Mouse (Mus musculus) olfactory bulb, adult 2 months (tissue): ENCODE data around the gene Clec2d. TPM values are rescaled to one million over a fixed set of nuclear protein-coding genes. Genes with fewer than 3 reads are reported as not detected.
A peak's percentile ranks its signal among the peaks of the same experiment; 100 is the strongest.

Experiments used
- H3K27ac ChIP-seq: fragments of 200-500 bp; 2 replicates; pipeline ENCODE4 v1.5.1; 2012; ENCODE audit warnings: low read depth, low read length; ENCODE audit not compliant: insufficient read depth
- H3K4me1 ChIP-seq: fragments of 200-500 bp; 2 replicates; pipeline ENCODE4 v1.6.1; 2012; ENCODE audit warnings: low read length; ENCODE audit not compliant: control insufficient read depth, insufficient read depth
- H3K4me3 ChIP-seq: fragments of 200-500 bp; 2 replicates; pipeline ENCODE4 v1.5.1; 2012; ENCODE audit warnings: mild to moderate bottlenecking, low read depth, low read length, moderate library complexity; ENCODE audit not compliant: insufficient read depth
- CTCF ChIP-seq: fragments of 200-500 bp; IDR thresholded peaks from 2 replicates; pipeline ENCODE4 v1.5.1; 2012; ENCODE audit warnings: low read depth, mild to moderate bottlenecking, low read length, moderate library complexity; ENCODE audit not compliant: insufficient read depth
- POLR2A ChIP-seq: fragments of 200-500 bp; IDR thresholded peaks from 2 replicates; pipeline ENCODE4 v1.6.1; 2012; ENCODE audit warnings: mild to moderate bottlenecking, low read depth, low read length, moderate library complexity; ENCODE audit not compliant: insufficient read depth
- WGBS: fragments of 180-500 bp; shearing (Covaris S2); methylation state at CpG from one replicate; pipeline ENCODE4 v1.1.7; 2018; 5-methylcytosine and 5-hydroxymethylcytosine counted together
- polyA plus RNA-seq: library from polyadenylated mRNA; stranded (reverse); fragments of >200 nt; gene quantifications from 2 replicates; pipeline ENCODE4 v1.2.4, GENCODE M21; 2012; ENCODE audit warnings: low replicate concordance; ENCODE audit not compliant: missing spikeins, insufficient read depth, insufficient read length

Clec2d gene
- polyA plus RNA-seq, 1 experiment: not detected

DNA sequence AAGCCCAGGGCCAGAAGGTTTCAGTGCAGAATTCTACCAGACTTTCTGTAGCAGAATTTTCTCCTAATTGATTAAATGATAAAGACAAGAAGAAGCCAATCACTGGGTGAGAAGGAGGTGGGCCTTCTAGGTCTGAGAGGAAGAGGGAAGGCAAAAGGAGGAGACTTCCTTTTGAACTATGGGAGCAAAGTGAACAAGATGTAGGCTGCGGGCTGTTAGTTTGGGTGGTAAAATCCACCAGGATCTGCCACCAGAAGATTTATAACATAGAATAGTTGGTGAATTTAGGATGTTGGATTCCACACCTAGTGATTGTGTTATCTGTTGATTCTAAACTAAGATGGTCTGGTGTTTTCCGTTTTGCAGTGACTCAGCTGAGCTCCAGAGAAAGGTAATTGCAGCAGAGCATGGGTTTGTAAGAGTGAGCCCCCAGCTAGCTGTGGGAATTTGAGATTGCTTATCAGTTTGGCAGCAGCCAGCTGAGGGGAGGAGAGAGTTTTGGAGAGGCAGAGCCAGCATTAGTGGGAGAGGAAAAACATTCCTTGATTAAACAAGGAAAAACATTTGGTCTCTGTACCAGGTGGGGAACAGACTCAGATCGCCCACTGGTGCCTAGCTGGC lies 39.6 kb downstream of the Clec2d start:
- WGBS: 86% methylated on average over 3 of the region's 3 CpGs
- H3K4me3 ChIP-seq: no peak overlapping the region
- no peak for TF ChIP-seq CTCF
- TF ChIP-seq POLR2A: no peak

DNA sequence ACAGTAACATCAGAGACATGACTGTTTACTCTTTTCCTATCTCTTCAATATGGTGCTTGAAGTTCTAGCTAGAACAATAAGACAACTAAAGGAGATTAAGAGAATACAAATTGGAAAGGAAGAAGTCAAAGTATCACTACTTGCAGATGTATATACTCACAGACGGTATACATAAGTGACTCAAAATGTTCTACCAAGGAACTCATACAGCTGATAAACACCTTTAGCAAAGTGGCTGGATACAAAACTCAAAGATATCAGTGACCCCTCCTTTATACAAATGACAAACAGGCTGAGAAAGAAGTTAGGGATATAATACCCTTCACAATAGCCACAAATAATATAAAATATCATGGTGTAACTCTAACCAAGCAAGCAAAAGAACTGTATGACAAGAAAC lies 40.6 kb downstream of the Clec2d start:
- H3K4me1 ChIP-seq: no peaks in the 10 kb centered on the region
- H3K4me3 ChIP-seq: no peak overlapping the region
- TF ChIP-seq CTCF (no peak), POLR2A (no peak)
- 100% methylated on average over 1 of the region's 1 CpGs for WGBS
- H3K27ac ChIP-seq: no peak overlapping the region

More for the DNA sequence above, 39.6 kb downstream of the Clec2d start:
- Histone ChIP-seq H3K27ac (no peak overlapping the region), H3K4me1 (no peaks in the 10 kb centered on the region)

DNA sequence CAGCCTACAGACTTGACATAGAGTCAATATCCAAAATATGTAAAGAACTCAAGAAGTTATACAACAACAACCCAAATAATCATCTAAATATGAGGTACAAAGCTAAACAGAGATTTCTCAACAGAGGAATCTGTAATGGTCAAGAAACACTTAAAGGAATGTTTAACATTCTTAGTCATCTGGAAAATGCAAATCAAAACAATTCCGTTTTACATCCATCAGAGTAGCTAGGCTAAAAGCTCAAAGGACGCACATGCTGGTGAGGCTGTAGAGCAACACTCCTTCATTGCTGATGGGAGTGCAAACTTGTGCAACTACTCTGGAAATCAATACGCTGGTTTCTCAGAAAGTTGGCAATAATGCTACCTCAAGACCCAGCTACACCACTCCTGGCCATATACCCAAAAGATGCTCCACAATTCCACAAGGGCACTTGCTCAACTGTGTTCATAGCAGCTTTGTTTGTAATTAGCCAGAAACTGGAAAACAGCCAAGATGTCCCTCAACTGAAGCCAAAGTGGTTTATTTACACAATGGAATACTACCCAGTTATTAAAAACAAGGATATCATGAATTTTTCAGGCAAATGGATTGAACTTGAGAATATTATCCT lies 41.9 kb downstream of the Clec2d start:
- TF ChIP-seq POLR2A: no peak
- H3K4me3 ChIP-seq: no peak overlapping the region
- WGBS: 78% methylated on average over 3 of the region's 3 CpGs
- H3K27ac ChIP-seq: no peak overlapping the region
- no peaks in the 10 kb centered on the region for H3K4me1 ChIP-seq

DNA sequence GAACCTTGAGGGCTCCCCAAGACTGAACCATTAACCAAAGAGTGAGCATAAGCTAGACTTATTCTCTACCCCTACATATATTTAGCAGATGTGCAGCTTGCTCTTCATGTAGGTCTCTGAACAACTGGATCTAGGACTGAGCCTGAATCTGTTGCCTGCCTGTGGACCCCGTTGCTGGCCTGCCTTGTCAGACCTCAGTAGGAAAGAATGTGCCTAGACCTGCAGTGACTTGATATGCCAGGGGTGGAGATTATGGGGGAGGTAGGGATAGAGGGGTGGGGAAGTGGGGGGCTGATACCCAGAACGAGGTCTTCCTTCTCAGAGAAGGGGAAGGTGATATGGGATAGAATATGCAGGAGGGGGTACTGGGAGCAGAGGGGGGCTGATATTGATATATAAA lies 43.2 kb downstream of the Clec2d start:
- no peaks in the 10 kb centered on the region for H3K4me1 ChIP-seq
- H3K4me3 ChIP-seq: no peak overlapping the region
- WGBS: 85% methylated on average over 2 of the region's 2 CpGs
- no peak overlapping the region for H3K27ac ChIP-seq
- TF ChIP-seq POLR2A (no peak), CTCF (no peak)

DNA sequence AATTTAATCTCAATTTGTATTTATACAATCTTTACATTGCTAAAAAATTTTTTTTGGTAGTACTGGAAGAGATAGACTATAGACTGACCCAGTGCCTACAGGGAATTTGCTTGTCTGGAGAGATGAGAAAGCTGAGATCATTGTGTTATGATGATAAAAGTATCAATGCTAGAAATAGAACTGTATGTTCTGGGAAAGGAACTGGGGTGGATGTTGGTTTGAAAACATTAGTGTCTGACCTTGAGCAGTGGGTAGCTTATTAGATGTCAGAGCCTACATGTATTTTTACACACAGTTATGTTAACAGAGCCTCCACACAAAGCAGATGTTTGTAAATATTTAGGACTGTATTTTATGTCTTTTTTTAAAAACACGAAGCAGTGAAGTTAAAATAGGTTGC lies 43.7 kb downstream of the Clec2d start:
- WGBS: 42% methylated on average over 1 of the region's 1 CpGs
- no peak overlapping the region for H3K27ac ChIP-seq
- no peak overlapping the region for H3K4me3 ChIP-seq
- TF ChIP-seq CTCF: no peak
- TF ChIP-seq POLR2A: no peak
- no peaks in the 10 kb centered on the region for H3K4me1 ChIP-seq

DNA sequence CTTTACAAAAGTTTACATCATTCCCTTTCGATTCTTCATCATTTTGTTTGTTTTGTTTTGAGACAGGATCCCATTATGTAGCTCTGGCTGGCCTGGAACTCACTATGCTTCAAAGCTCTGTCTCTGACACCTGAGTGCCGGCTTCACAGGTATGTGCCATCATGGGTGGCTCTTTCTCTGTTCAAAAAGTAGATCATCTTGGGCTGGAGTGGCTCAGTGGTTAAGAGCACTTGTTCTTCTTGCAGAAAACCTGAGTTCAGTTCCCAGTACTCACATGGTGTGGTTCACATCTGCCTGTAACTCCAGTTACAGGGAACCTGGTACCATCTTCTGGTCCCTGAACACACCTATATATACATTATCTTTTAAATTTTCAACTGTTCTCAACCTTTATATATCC lies 44.7 kb downstream of the Clec2d start:
- WGBS: 60% methylated on average over 2 of the region's 2 CpGs
- H3K4me1 ChIP-seq: no peaks in the 10 kb centered on the region
- TF ChIP-seq POLR2A (no peak), CTCF (no peak)
- H3K4me3 ChIP-seq: no peak overlapping the region
- no peak overlapping the region for H3K27ac ChIP-seq

DNA sequence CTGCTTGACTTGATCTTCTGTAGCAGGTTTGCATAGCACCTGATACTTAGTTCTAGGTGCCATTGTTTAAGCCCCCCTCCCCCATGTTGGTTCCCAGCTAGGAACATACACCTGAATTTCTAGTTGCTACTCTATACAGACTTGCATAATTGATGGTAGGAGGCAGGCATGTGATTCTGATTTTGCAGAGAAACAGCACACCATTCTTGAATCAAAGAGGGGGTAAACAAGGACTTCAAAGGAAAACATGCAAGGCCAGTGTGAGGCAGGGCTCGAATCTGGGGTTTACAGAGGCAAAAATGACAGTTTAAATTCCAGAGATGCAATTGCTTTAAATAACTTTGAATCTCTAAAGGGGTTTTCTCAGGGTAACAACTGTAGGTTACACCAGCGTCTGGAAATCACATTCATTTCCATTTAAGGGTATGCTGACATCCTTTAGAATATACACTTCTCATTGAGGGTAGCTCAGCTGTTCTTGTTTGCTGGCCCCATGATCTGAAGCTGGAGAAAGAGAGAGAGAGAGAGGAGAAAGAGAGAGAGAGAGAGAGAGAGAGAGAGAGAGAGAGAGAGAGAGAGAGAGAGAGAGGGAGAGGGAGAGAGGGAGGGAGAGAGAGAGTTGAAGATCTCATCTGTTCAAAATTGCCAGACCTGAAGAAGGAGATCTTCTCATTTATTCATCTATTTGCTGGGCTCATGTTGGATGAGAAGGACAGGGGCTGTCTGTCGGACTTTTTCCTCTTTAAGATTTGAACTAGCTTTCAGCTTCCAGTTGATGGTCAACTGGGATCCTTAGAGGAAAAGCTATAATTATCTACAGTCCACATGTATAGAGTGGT lies 48.7 kb downstream of the Clec2d start:
- 45% methylated on average over 3 of the region's 3 CpGs for WGBS
- Histone ChIP-seq H3K27ac (0 out of 2 replicates have a peak overlapping the region, but pooled peaks have one; percentile 46), H3K4me3 (no peak overlapping the region), H3K4me1 (no peaks in the 10 kb centered on the region)
- TF ChIP-seq CTCF: no peak
- TF ChIP-seq POLR2A: no peak

DNA sequence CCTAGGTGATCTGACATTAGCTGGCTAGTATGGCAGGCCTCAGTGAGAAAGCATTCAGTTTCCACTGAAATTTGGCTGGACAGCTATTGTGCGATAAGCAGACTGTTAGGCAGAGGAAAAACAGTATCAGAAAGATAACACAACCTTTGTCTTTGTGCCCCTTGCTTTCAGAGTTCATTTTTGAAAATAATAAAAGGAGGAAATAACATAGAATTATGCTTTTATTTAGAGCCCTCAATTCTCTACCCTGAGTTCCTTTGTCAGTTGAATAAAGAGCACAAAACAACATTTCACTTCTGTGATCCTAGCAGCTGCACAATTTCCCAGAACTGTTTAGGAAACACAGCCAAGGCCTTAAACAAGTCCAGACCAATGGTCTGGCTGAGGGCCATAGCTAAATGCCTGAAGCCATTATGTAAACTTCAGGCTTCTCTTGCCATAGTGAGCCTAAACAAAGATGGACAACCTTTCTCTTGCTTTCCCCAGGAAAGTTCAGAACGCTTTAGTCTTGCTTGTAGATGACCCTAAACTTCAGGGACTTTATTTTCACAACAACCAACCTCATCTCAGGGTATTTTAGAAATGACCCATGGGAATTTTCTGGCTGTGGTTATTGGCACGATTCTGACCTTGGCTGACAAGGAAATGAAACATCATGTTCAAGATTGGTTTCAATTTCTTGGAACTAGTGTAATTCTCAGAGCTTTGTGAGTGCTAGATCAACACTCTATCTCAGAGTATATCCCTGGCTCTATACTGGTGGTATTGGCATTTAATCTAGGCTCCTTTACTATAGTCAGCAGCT lies 49.6 kb downstream of the Clec2d start:
- Histone ChIP-seq H3K4me1 (no peaks in the 10 kb centered on the region), H3K4me3 (no peak overlapping the region), H3K27ac (peak overlapping the region; percentile 72)
- WGBS: 48% methylated on average over 3 of the region's 3 CpGs
- TF ChIP-seq CTCF: no peak
- TF ChIP-seq POLR2A: no peak
